Comparison of ENCODE assay signal across 17 mouse cellular contexts in genomic region chr3:156817452-156817851, GRCm38 (mm10).
"Had no signal": no experiment of that assay in that cellular context is flagged by ENCODE, and none has a peak within 500 bp of the region (broad histone marks: within the 10 kb centered on the region; RNA-seq: fewer than 3 reads in every experiment).

No protein-coding gene starts in this region.

- H3K9ac ChIP-seq: liver, embryonic 13.5 days; midbrain, embryonic 12.5 days; midbrain, embryonic 15.5 days; neural tube, embryonic 13.5 days; stomach, embryonic 15.5 days had no signal

- H3K9me3 ChIP-seq: liver, embryonic 13.5 days; midbrain, embryonic 12.5 days; midbrain, embryonic 15.5 days; neural tube, embryonic 13.5 days; stomach, embryonic 15.5 days had no signal

- DNase-seq: kidney, postnatal 14 days; layer of hippocampus, postnatal 36 days; left cerebral cortex, postnatal 4 days; liver, embryonic 13.5 days; lung, adult 2 months; lung, postnatal 14 days; lung, postnatal 4 days; retina, postnatal 1 day; right cerebral cortex, postnatal 25 days; spleen, adult 18-20 months; thymus, postnatal 25 days had no signal

- H3K4me2 ChIP-seq: liver, embryonic 13.5 days; midbrain, embryonic 12.5 days; midbrain, embryonic 15.5 days; neural tube, embryonic 13.5 days; stomach, embryonic 15.5 days had no signal

- H3K36me3 ChIP-seq: liver, embryonic 13.5 days; midbrain, embryonic 12.5 days; midbrain, embryonic 15.5 days; neural tube, embryonic 13.5 days; stomach, embryonic 15.5 days had no signal

- H3K4me3 ChIP-seq: liver, embryonic 13.5 days; midbrain, embryonic 12.5 days; midbrain, embryonic 15.5 days; myocyte; neural tube, embryonic 13.5 days; stomach, embryonic 15.5 days had no signal

- H3K27me3 ChIP-seq: liver, embryonic 13.5 days; midbrain, embryonic 12.5 days; midbrain, embryonic 15.5 days; neural tube, embryonic 13.5 days; stomach, embryonic 15.5 days had no signal

- ATAC-seq: intestine, postnatal 0 days; midbrain, embryonic 15.5 days had no signal

- H3K27ac ChIP-seq: liver, embryonic 13.5 days; midbrain, embryonic 12.5 days; midbrain, embryonic 15.5 days; neural tube, embryonic 13.5 days; stomach, embryonic 15.5 days had no signal

- H3K4me1 ChIP-seq: liver, embryonic 13.5 days; midbrain, embryonic 12.5 days; midbrain, embryonic 15.5 days; neural tube, embryonic 13.5 days; stomach, embryonic 15.5 days had no signal
